Mouse (Mus musculus): ENCODE data around the gene Aadat. TPM values are rescaled to one million over a fixed set of nuclear protein-coding genes. Genes with fewer than 3 reads are reported as not detected.
A peak's percentile ranks its signal among the peaks of the same experiment; 100 is the strongest.
"Not testable (repeated sequence)": the region's sequence is repeated elsewhere in the genome, so short reads cannot be mapped to it uniquely, and the experiment has no call there.

Aadat gene
- not detected for total RNA-seq (2022)

- DNase-seq (ENCODE audit: low spot score) = peak; percentile 26
These were observed at the start of gene Aadat for GRCm38 (mm10) chr8:60505653-60506521. TSS of gene Aadat (plus strand) at chr8:60505932.

- peak; percentile 28 for DNase-seq (ENCODE audit: low spot score)
These were observed 38.9 kb upstream of the Aadat start for GRCm38 (mm10) chr8:60466686-60467335.

- DNase-seq (ENCODE audit: low spot score) = no peak
These were observed 15.6 kb upstream of the Aadat start for GRCm38 (mm10) chr8:60490147-60490546.

GRCm38 (mm10) chr8:60491871-60492270 is 13.9 kb upstream of the Aadat start:
- no peak for DNase-seq (ENCODE audit: low spot score)

- DNase-seq (ENCODE audit: low spot score) = no peak
These were observed 13.3 kb upstream of the Aadat start for GRCm38 (mm10) chr8:60492471-60492870.

GRCm38 (mm10) chr8:60494606-60495005 is 11.1 kb upstream of the Aadat start:
- DNase-seq (ENCODE audit: low spot score) = no peak

- DNase-seq (ENCODE audit: low spot score) = not testable (repeated sequence)
These were observed 10.7 kb upstream of the Aadat start for GRCm38 (mm10) chr8:60495046-60495445.

GRCm38 (mm10) chr8:60503098-60503497 is 2.6 kb upstream of the Aadat start, which contains the start of gene Gm10283:
TSS of gene Gm10283 (minus strand) at chr8:60503198.
- DNase-seq (ENCODE audit: low spot score) = no peak

GRCm38 (mm10) chr8:60518286-60518685 is 12.6 kb downstream of the Aadat start:
- no peak for DNase-seq (ENCODE audit: low spot score)

GRCm38 (mm10) chr8:60534945-60535344 is 29.2 kb downstream of the Aadat start:
- DNase-seq (ENCODE audit: low spot score) = no peak

- no peak for DNase-seq (ENCODE audit: low spot score)
These were observed 61.1 kb downstream of the Aadat start for GRCm38 (mm10) chr8:60566783-60567182.

GRCm38 (mm10) chr8:60577231-60577630 is 71.5 kb downstream of the Aadat start:
- DNase-seq (ENCODE audit: low spot score) = no peak

- no peak for DNase-seq (ENCODE audit: low spot score)
These were observed 77.6 kb downstream of the Aadat start for GRCm38 (mm10) chr8:60583369-60583768.

GRCm38 (mm10) chr8:60591352-60592105 is 85.8 kb downstream of the Aadat start:
- DNase-seq (ENCODE audit: low spot score) = not testable (repeated sequence)

GRCm38 (mm10) chr8:60594761-60595160 is 89.0 kb downstream of the Aadat start:
- no peak for DNase-seq (ENCODE audit: low spot score)

Other genes with a start within 250 kb of the Aadat start
- not detected for gene Gm10283, start 2.7 kb upstream of the Aadat start, total RNA-seq (2022)
- 10 to 100 TPM; 12.9 to 17.4 (median 14.7) TPM for gene Mfap3l, start 126.9 kb downstream of the Aadat start, total RNA-seq (2022)